In genomic region chr2:93871411-93871925, GRCm38 (mm10) we compare ENCODE assay signal across 14 mouse cellular contexts. TPM values are rescaled to one million over a fixed set of nuclear protein-coding genes. Genes with fewer than 3 reads are reported as not detected.
A peak's percentile ranks its signal among the peaks of the same experiment; 100 is the strongest.
DNase-seq lines count a peak whose midpoint lies in the region; ATAC-seq lines count a peak whose summit lies in the region.
"Had no signal": no experiment of that assay in that cellular context is flagged by ENCODE, and none has a peak within 500 bp of the region (broad histone marks: within the 10 kb centered on the region; RNA-seq: fewer than 3 reads in every experiment).

No protein-coding gene starts in this region.

- peaks cover 9% of the 10 kb centered on the region; the same call in 1 of the 2 replicates for H3K4me1 ChIP-seq in neural tube, embryonic 14.5 days (ENCODE audit: control insufficient read depth, insufficient read depth, low read length)
- peaks cover 15% of the 10 kb centered on the region for H3K4me1 ChIP-seq in neural tube, embryonic 15.5 days
- H3K4me1 ChIP-seq in embryonic facial prominence, embryonic 15.5 days, result peaks cover 10% of the 10 kb centered on the region; the same call in 1 of the 2 replicates

- no peaks in the 10 kb centered on the region for H3K9me3 ChIP-seq in neural tube, embryonic 14.5 days (ENCODE audit: control insufficient read depth, low read length)
- no peaks in the 10 kb centered on the region for H3K9me3 ChIP-seq in neural tube, embryonic 15.5 days (replicated peaks)
- H3K9me3 ChIP-seq in embryonic facial prominence, embryonic 15.5 days (replicated peaks), result no peaks in the 10 kb centered on the region
- H3K9me3 ChIP-seq: forebrain, embryonic 13.5 days; G1E; heart, embryonic 10.5 days had no signal

- H3K4me3 ChIP-seq in neural tube, embryonic 14.5 days (ENCODE audit: low read depth, low read length), result no peak overlapping the region
- no peak overlapping the region for H3K4me3 ChIP-seq in neural tube, embryonic 15.5 days (replicated peaks)
- H3K4me3 ChIP-seq in embryonic facial prominence, embryonic 15.5 days (replicated peaks), result no peak overlapping the region
- H3K4me3 ChIP-seq: forebrain, embryonic 13.5 days; heart, embryonic 10.5 days had no signal

- H3K27ac ChIP-seq in neural tube, embryonic 14.5 days (ENCODE audit: low read depth, low read length), result peak overlapping the region; percentile 40; the same call in 1 of the 2 replicates
- H3K27ac ChIP-seq in neural tube, embryonic 15.5 days (replicated peaks), result no peak overlapping the region
- 0 out of 2 replicates have a peak overlapping the region, but pooled peaks have one; percentile 22 for H3K27ac ChIP-seq in embryonic facial prominence, embryonic 15.5 days (replicated peaks)
- H3K27ac ChIP-seq: forebrain, embryonic 13.5 days; heart, embryonic 10.5 days had no signal

- H3K27me3 ChIP-seq in neural tube, embryonic 14.5 days (ENCODE audit: control insufficient read depth, insufficient read depth, low read length), result no peaks in the 10 kb centered on the region
- peaks cover 2% of the 10 kb centered on the region; the same call in 1 of the 2 replicates for H3K27me3 ChIP-seq in neural tube, embryonic 15.5 days (replicated peaks)
- peaks cover 4% of the 10 kb centered on the region; the same call in 1 of the 2 replicates for H3K27me3 ChIP-seq in embryonic facial prominence, embryonic 15.5 days

- no peak overlapping the region for H3K9ac ChIP-seq in neural tube, embryonic 14.5 days (replicated peaks; ENCODE audit: low read depth, low read length)
- no peak overlapping the region for H3K9ac ChIP-seq in neural tube, embryonic 15.5 days (replicated peaks)
- no peak overlapping the region for H3K9ac ChIP-seq in embryonic facial prominence, embryonic 15.5 days
- H3K9ac ChIP-seq: forebrain, embryonic 13.5 days had no signal

- 91% methylated on average over 4 of the region's 4 CpGs for WGBS in neural tube, embryonic 14.5 days
- 91% methylated on average over 4 of the region's 4 CpGs for WGBS in neural tube, embryonic 15.5 days
- 88% methylated on average over 4 of the region's 4 CpGs for WGBS in embryonic facial prominence, embryonic 15.5 days

- no peak for DNase-seq in frontal cortex, adult 2 months (ENCODE audit: extremely low spot score in 1 of 2, low spot score in 1 of 2)
- no peak for DNase-seq in ovary, postnatal 36 days (ENCODE audit: low spot score)

- ATAC-seq in frontal cortex, adult (ENCODE audit: low TSS enrichment), result peak; percentile 18; the same call in 1 of the 2 replicates
- ATAC-seq in neural tube, embryonic 14.5 days (ENCODE audit: low read depth), result no peak
- ATAC-seq in neural tube, embryonic 15.5 days (ENCODE audit: low FRiP score), result no peak
- ATAC-seq in embryonic facial prominence, embryonic 15.5 days (ENCODE audit: insufficient number of reproducible peaks, low FRiP score, low TSS enrichment, low read depth), result no peak
- ATAC-seq: activated CD4-positive, CD25-positive, alpha-beta regulatory T cell, adult 4 months; inflammation-experienced regulatory T-cells, adult 6 months; intestine, postnatal 0 days had no signal

- H3K36me3 ChIP-seq in neural tube, embryonic 14.5 days (ENCODE audit: control insufficient read depth, insufficient read depth, low read length), result no peaks in the 10 kb centered on the region
- no peaks in the 10 kb centered on the region for H3K36me3 ChIP-seq in neural tube, embryonic 15.5 days
- H3K36me3 ChIP-seq in embryonic facial prominence, embryonic 15.5 days, result no peaks in the 10 kb centered on the region
- H3K36me3 ChIP-seq: G1E; heart, embryonic 10.5 days had no signal

- H3K4me2 ChIP-seq in neural tube, embryonic 14.5 days (ENCODE audit: low read depth, low read length), result no peak overlapping the region
- no peak overlapping the region for H3K4me2 ChIP-seq in neural tube, embryonic 15.5 days
- H3K4me2 ChIP-seq in embryonic facial prominence, embryonic 15.5 days (replicated peaks), result no peak overlapping the region
- H3K4me2 ChIP-seq: forebrain, embryonic 13.5 days had no signal

RNA-seq across cellular contexts. Expression of gene Accsl, which starts 2.5 kb away (rescaled TPM):
- 0.58 and 1.0 TPM in 2 replicates for polyA plus RNA-seq in frontal cortex, adult 2 months (2012; rRNA removed)
- polyA plus RNA-seq in neural tube, embryonic 14.5 days (2014; fragmentation: Nextera tagmentation; extraction: Ambion mirVana), result 0.33 and 0.66 TPM in 2 replicates
- polyA plus RNA-seq in neural tube, embryonic 15.5 days (2015; fragmentation: Nextera tagmentation; extraction: Ambion mirVana), result 0.23 and 0.37 TPM in 2 replicates
- polyA plus RNA-seq in embryonic facial prominence, embryonic 15.5 days (2015; fragmentation: Nextera tagmentation; extraction: Ambion mirVana), result 0.47 TPM in 1 of 2 replicates, not detected in the other
- polyA plus RNA-seq: activated CD4-positive, CD25-positive, alpha-beta regulatory T cell, adult 4 months; embryonic facial prominence, embryonic 11.5 days; G1E; heart, embryonic 10.5 days; heart, embryonic 14.5 days; inflammation-experienced regulatory T-cells, adult 6 months; intestine, postnatal 0 days had no signal

RNA-seq across cellular contexts. Expression of gene Accs, which starts 21.7 kb away (rescaled TPM):
- 8.7 and 9.1 TPM in 2 replicates for polyA plus RNA-seq in frontal cortex, adult 2 months (2012; rRNA removed)
- polyA plus RNA-seq in neural tube, embryonic 14.5 days (2014; fragmentation: Nextera tagmentation; extraction: Ambion mirVana), result 5.5 and 6.7 TPM in 2 replicates
- polyA plus RNA-seq in neural tube, embryonic 15.5 days (2015; fragmentation: Nextera tagmentation; extraction: Ambion mirVana), result 4.2 and 5.4 TPM in 2 replicates
- polyA plus RNA-seq in embryonic facial prominence, embryonic 15.5 days (2015; fragmentation: Nextera tagmentation; extraction: Ambion mirVana), result 7.2 and 8.1 TPM in 2 replicates

RNA-seq across cellular contexts. Expression of gene Ext2, which starts 49.1 kb away (rescaled TPM):
- polyA plus RNA-seq in frontal cortex, adult 2 months (2012; rRNA removed), result 28.9 and 31.5 TPM in 2 replicates
- 64.9 and 77.6 TPM in 2 replicates for polyA plus RNA-seq in neural tube, embryonic 14.5 days (2014; fragmentation: Nextera tagmentation; extraction: Ambion mirVana)
- 69.7 and 77.0 TPM in 2 replicates for polyA plus RNA-seq in neural tube, embryonic 15.5 days (2015; fragmentation: Nextera tagmentation; extraction: Ambion mirVana)
- 126 and 132 TPM in 2 replicates for polyA plus RNA-seq in embryonic facial prominence, embryonic 15.5 days (2015; fragmentation: Nextera tagmentation; extraction: Ambion mirVana)
